Mouse (Mus musculus) embryonic facial prominence, embryonic 11.5 days (tissue): Measurements from ENCODE around the gene Sumf1. TPM values are rescaled to one million over a fixed set of nuclear protein-coding genes. Genes with fewer than 3 reads are reported as not detected.

Experiments
- ATAC-seq: fragments of 200-750 bp; cut with Nextera tagmentation; replicated peaks from 2 replicates; pipeline ENCODE4 v1.8.0; 2017; ENCODE audit warnings: low read depth; ENCODE audit not compliant: insufficient number of reproducible peaks, low FRiP score, low TSS enrichment
- DNase-seq: peaks from one replicate; pipeline ENCODE4 v3.0.0-alpha.2; 2015; ENCODE audit warnings: low spot score
- H3K27ac ChIP-seq: fragments of 300-500 bp; sonication (generic); replicated peaks from 2 replicates; pipeline ENCODE4 v1.5.1; 2014; ENCODE audit warnings: mild to moderate bottlenecking, low read depth, low read length, control low read depth
- H3K27me3 ChIP-seq: fragments of 300-500 bp; sonication (generic); 2 replicates; pipeline ENCODE4 v1.6.1; 2014; ENCODE audit warnings: mild to moderate bottlenecking, low read length, moderate library complexity, mixed read lengths; ENCODE audit not compliant: control insufficient read depth, insufficient read depth
- H3K36me3 ChIP-seq: fragments of 300-500 bp; sonication (generic); replicated peaks from 2 replicates; pipeline ENCODE4 v1.6.1; 2014; ENCODE audit warnings: low read depth, mild to moderate bottlenecking, low read length, moderate library complexity, mixed read lengths; ENCODE audit not compliant: control insufficient read depth, insufficient read depth
- H3K4me1 ChIP-seq: fragments of 300-500 bp; sonication (generic); 2 replicates; pipeline ENCODE4 v1.6.1; 2014; ENCODE audit warnings: low read length, mixed read lengths; ENCODE audit not compliant: control insufficient read depth, insufficient read depth
- H3K4me2 ChIP-seq: fragments of 300-500 bp; sonication (generic); 2 replicates; pipeline ENCODE4 v1.6.1; 2014; ENCODE audit warnings: low read depth, mild to moderate bottlenecking, control low read depth, low read length, moderate library complexity
- H3K4me3 ChIP-seq: fragments of 300-500 bp; sonication (generic); 2 replicates; pipeline ENCODE4 v1.5.1; 2014; ENCODE audit warnings: low read depth, low read length, control low read depth
- H3K9ac ChIP-seq: fragments of 300-500 bp; sonication (generic); replicated peaks from 2 replicates; pipeline ENCODE4 v1.6.1; 2014; ENCODE audit warnings: mild to moderate bottlenecking, control low read depth, low read length
- H3K9me3 ChIP-seq: fragments of 300-500 bp; sonication (generic); replicated peaks from 2 replicates; pipeline ENCODE4 v1.6.1; 2016; ENCODE audit warnings: mild to moderate bottlenecking, low read length, inconsistent platforms, mixed read lengths; ENCODE audit not compliant: control insufficient read depth
- WGBS: fragments of 180-500 bp; shearing (Covaris S2); extraction: QIAGEN DNeasy Blood & Tissue Kit; methylation state at CpG from one replicate; pipeline ENCODE4 v1.1.7; 2014; 5-methylcytosine and 5-hydroxymethylcytosine counted together
- polyA plus RNA-seq: library from polyadenylated mRNA; unstranded; fragments of >200 nt; fragmentation: Nextera tagmentation; extraction: Ambion mirVana; gene quantifications from 2 replicates; pipeline ENCODE4 v1.2.1, GENCODE M21; 2014

Gene Sumf1
- polyA plus RNA-seq, 1 experiment from 2014 or later, result 17.2 TPM

DNA sequence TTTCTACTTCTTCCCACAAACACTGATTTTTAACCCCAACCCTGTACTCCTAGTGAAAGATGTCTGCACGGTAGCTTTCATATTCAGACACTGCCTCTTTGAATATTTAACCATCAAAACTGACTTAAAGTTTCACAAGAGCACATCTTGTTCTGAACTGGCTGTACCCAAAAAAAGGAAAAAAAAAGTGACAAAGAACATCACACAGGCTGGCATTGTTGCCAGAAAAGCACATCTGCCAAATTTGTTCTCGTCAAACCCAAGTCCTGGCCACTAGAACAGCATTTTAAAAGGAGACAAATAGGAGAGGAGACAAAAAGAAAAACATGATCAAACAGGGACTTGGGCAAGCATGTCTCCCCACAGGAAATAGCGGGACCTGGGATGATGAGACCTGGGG, 91.9 kb downstream of the Sumf1 start:
- DNase-seq (no peak), ATAC-seq (no peak)
- no peak overlapping the region for H3K9ac ChIP-seq
- no peaks in the 10 kb centered on the region for H3K9me3 ChIP-seq
- no peaks in the 10 kb centered on the region for H3K4me1 ChIP-seq
- 81% methylated on average over 3 of the region's 3 CpGs for WGBS
- no peak overlapping the region for H3K4me2 ChIP-seq
- no peak overlapping the region for H3K27ac ChIP-seq
- H3K36me3 ChIP-seq, result no peaks in the 10 kb centered on the region
- no peak overlapping the region for H3K4me3 ChIP-seq
- no peaks in the 10 kb centered on the region for H3K27me3 ChIP-seq

- H3K4me3 ChIP-seq, result no peak overlapping the region
- H3K27ac ChIP-seq, result no peak overlapping the region
- H3K9me3 ChIP-seq, result no peaks in the 10 kb centered on the region
- DNase-seq (no peak), ATAC-seq (no peak)
- H3K36me3 ChIP-seq, result no peaks in the 10 kb centered on the region
- no peak overlapping the region for H3K9ac ChIP-seq
- H3K27me3 ChIP-seq, result no peaks in the 10 kb centered on the region
- no peaks in the 10 kb centered on the region for H3K4me1 ChIP-seq
- no peak overlapping the region for H3K4me2 ChIP-seq
- WGBS, result 77% methylated on average over 3 of the region's 3 CpGs
Measured at GRCm38 (mm10) chr6:108092646-108093045, 92.7 kb downstream of the Sumf1 start.

GRCm38 (mm10) chr6:108091296-108091695, 94.1 kb downstream of the Sumf1 start:
- ATAC-seq (no peak), DNase-seq (no peak)
- Histone ChIP-seq H3K4me1 (no peaks in the 10 kb centered on the region), H3K9me3 (no peaks in the 10 kb centered on the region), H3K27ac (no peak overlapping the region), H3K4me3 (no peak overlapping the region), H3K9ac (no peak overlapping the region), H3K4me2 (no peak overlapping the region), H3K36me3 (no peaks in the 10 kb centered on the region), H3K27me3 (no peaks in the 10 kb centered on the region)
- 58% methylated on average over 1 of the region's 1 CpGs for WGBS

GRCm38 (mm10) chr6:108075857-108076256, 109.5 kb downstream of the Sumf1 start:
- no peak overlapping the region for H3K27ac ChIP-seq

DNA sequence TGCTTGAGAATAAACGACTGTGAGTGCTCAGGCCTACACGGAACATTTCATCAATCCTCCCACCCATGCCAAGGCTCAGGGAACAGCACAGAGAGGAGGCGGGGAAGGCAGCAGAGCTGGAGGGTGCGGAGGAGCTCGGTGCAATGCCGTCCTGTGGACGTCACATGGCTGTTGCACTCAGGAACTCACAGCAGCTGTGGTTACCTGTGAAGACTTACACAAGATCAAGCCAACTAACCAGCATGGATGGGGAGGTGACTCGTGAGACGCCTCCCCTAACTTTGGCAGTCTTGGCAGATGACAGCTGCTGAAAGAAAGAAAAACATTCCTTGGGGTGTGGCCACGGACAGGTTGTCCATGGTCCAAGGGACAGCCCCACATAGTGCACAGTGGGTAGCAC, 110.8 kb downstream of the Sumf1 start:
- Histone ChIP-seq H3K27ac (no peak overlapping the region), H3K4me2 (no peak overlapping the region), H3K36me3 (no peaks in the 10 kb centered on the region), H3K4me3 (no peak overlapping the region), H3K9ac (no peak overlapping the region), H3K4me1 (no peaks in the 10 kb centered on the region), H3K27me3 (no peaks in the 10 kb centered on the region), H3K9me3 (no peaks in the 10 kb centered on the region)
- 92% methylated on average over 10 of the region's 10 CpGs for WGBS
- DNase-seq (no peak), ATAC-seq (no peak)

More at GRCm38 (mm10) chr6:108075857-108076256, 109.5 kb downstream of the Sumf1 start:
- 95% methylated on average over 7 of the region's 7 CpGs for WGBS
- ATAC-seq (no peak), DNase-seq (no peak)
- Histone ChIP-seq H3K27me3 (no peaks in the 10 kb centered on the region), H3K4me1 (no peaks in the 10 kb centered on the region), H3K4me2 (no peak overlapping the region), H3K36me3 (no peaks in the 10 kb centered on the region), H3K4me3 (no peak overlapping the region), H3K9me3 (no peaks in the 10 kb centered on the region), H3K9ac (no peak overlapping the region)

DNA sequence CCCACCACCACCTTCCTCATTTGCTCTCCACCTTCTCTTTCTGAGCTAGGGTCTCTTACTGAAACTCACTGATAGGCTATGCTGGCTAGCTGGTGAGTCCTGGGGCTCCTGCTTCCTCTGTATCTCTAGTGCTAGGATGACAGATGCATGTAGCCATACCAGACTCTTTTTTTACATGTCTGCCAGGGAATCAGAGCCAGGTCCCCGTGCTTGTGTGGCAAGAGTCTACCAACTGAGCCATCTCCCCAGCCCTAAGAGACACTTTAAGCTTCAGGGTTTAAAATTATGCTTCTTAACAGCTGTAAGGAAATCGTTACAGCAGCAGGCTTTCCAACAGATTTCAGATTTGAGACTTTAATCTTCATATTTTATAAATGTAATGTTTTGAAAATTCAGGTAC, 111.5 kb downstream of the Sumf1 start:
- H3K4me2 ChIP-seq, result no peak overlapping the region
- H3K36me3 ChIP-seq, result no peaks in the 10 kb centered on the region
- WGBS, result 88% methylated on average over 2 of the region's 2 CpGs
- DNase-seq (no peak), ATAC-seq (no peak)
- H3K27ac ChIP-seq, result no peak overlapping the region
- H3K27me3 ChIP-seq, result no peaks in the 10 kb centered on the region
- H3K9me3 ChIP-seq, result no peaks in the 10 kb centered on the region
- H3K9ac ChIP-seq, result no peak overlapping the region
- no peak overlapping the region for H3K4me3 ChIP-seq
- no peaks in the 10 kb centered on the region for H3K4me1 ChIP-seq

DNA sequence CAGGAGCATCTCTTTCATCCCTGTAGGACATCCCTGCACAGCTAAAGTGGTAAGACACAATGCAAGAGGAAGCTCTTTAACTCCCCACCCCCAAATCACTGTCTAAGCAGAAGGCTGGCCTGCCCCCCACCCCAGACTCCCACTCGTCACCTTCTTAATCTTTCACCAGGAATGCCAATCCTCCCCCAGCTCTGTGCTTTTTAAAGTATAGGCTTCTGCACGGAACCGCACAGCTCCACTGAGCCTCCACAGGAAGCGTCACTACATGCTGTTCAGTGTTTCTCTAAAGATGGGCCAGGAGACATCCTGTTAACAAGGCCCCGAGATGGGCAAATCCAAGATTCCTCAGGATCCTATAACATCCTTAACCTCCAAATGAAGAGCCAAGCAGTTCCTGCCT, 112.3 kb downstream of the Sumf1 start:
- WGBS, result 82% methylated on average over 5 of the region's 5 CpGs
- Histone ChIP-seq H3K36me3 (no peaks in the 10 kb centered on the region), H3K4me2 (no peak overlapping the region), H3K4me1 (no peaks in the 10 kb centered on the region), H3K27me3 (no peaks in the 10 kb centered on the region), H3K4me3 (no peak overlapping the region), H3K27ac (no peak overlapping the region), H3K9me3 (no peaks in the 10 kb centered on the region), H3K9ac (no peak overlapping the region)
- DNase-seq (no peak), ATAC-seq (no peak)

- Histone ChIP-seq H3K4me2 (no peak overlapping the region), H3K9ac (no peak overlapping the region), H3K4me1 (no peaks in the 10 kb centered on the region), H3K4me3 (no peak overlapping the region), H3K27ac (no peak overlapping the region), H3K36me3 (no peaks in the 10 kb centered on the region), H3K9me3 (no peaks in the 10 kb centered on the region), H3K27me3 (no peaks in the 10 kb centered on the region)
- 88% methylated on average over 7 of the region's 7 CpGs for WGBS
- no peak for DNase-seq
- no peak for ATAC-seq
Measured at GRCm38 (mm10) chr6:108070947-108071346, 114.4 kb downstream of the Sumf1 start.
